Mouse (Mus musculus): ENCODE results near the gene Exosc8. TPM values are rescaled to one million over a fixed set of nuclear protein-coding genes. Genes with fewer than 3 reads are reported as not detected.
"Not testable (repeated sequence)": the region's sequence is repeated elsewhere in the genome, so short reads cannot be mapped to it uniquely, and the experiment has no call there.

The Exosc8 gene
- total RNA-seq (2021) = 40.7 and 47.9 TPM in 2 replicates
- long read RNA-seq, transcript Exosc8-201 (11 exons, 1,300 nt) = major isoform, 9 of 15 reads
- long read RNA-seq, partial matches to known transcripts = 3 of 15 reads
- long read RNA-seq, other reads (novel, unspliced or antisense) = 3 of 15 reads

DNA sequence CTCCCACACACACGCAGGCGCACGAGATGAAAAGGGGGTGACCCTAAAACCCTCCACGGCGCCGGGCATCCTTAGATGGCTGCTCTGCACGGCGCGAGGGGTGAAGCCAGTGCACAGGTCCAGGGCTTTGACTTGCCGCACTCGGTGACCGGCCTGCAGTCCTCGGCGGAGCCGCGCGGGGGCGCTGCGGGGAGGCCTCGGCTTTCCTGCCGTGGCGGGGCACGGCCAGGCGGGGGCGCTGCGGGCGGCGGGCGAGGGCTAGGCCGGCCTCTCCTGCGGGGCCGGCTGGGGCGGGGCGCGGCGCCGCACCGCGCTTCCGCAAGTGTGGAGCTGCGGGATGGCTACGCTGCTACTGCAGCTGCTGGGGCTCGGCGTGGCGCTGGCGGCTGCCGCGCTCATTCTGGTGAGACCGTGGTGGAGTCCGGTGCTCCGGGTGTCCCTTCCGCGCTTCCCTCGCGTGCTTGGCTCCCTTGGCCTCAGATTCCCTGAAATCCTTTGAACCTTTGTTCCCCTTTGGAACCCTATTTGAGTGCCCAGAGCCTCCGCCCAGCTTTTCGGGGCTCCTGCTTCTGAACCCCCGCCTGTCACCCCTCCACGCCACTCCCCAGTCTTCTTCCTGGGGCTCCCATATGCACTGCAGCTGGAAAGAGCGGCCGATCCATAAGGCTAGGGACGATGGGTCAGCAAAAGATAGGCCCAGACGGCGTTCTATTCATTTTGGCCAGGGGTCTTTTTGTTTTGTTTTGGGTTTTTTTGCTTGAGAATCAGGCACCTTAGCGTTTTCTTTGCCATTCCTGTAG, at the start of gene Exosc8, which contains the start of gene Alg5:
Gene Exosc8 (minus strand): TSS at position 147 of the 800 bp plus-strand sequence.
Gene Alg5 (plus strand): TSS at position 293 of the 800 bp plus-strand sequence.
- DNase-seq = peak; percentile 93

GRCm38 (mm10) chr3:54775989-54776631, 40.9 kb upstream of the Exosc8 start:
- no peak for DNase-seq

- DNase-seq = no peak
Measured at GRCm38 (mm10) chr3:54773613-54774012, 38.4 kb upstream of the Exosc8 start.

DNA sequence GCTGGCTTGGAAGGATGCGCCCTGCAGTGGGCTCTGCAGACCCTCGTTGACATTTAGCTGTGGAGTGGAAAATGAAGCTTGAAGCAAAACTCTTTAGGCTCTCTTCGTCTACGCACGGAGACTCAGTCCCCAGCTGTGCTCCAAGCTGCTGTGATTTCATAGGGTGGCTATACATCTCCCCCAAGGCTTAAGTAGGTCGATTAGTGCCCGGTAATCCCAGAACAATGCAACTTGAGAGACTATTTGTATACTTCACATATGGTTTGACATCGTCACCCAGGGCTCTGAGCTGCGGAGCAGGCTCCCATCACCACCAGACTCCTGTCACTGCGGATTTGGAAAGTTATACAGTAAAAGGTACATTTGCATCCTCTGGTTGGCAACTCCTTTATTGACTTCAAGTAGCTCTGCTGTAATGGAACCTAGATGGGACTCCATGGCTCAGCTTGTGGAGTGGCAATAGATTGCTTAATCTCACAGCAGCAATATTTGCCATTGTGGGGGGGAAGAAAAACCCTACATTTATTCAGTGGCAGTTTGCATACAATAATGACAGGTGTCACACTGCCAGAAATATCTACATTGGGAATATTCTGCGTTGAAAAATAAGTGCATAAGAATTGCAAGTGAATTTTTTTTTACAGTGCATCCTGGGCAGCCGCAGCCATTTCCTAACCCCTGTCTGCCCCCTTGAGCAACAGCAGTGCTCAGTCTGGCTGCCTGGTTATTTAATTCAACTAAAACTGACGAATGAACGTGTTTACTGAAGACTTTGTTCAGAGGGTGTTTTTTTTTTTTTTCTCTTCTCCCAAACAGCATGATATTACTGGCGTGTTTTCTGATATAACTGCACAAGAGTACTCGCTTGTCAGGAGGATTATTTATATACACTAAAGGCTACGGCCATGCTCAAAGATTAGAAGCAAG, 34.4 kb upstream of the Exosc8 start:
- DNase-seq = no peak

GRCm38 (mm10) chr3:54768592-54768991, 33.4 kb upstream of the Exosc8 start:
- DNase-seq = no peak

DNA sequence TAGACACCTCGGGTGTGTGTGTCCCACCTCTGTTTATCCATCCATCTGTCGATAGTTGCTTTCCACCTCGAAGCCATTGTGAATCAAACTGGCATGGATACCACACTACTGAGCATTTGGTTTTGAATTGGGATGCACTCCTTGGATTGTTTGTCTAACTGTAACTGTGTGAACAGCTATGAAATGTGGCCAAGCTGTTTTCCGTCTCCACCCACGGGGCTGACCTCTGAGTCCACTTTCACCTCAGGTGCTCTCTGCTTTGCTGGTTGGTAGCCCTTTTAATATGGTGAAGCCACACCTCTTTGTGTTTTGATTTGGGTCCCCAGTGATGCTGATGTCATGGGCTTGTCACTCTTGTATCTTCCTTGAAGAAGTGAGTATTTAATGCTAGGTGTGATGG, 31.6 kb upstream of the Exosc8 start:
- DNase-seq = no peak

DNA sequence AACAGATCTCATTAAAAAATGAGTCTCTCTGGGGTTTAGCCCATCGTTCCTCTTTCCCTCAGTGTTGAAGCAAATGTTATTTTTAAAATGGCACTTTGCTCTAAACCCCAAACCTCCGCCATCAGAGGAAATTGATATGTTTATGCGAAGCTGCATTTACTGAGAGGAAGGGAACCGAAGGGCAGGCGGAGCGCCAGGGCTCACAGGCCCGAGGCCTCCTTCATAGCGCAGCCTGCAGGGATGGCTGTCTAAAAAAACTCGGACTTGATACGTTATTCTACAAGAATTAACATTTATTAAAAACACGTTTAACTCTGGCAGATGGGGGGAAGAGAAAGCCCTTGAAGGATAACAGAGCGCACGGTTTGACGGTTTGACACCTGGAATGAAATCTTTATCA, 30.8 kb upstream of the Exosc8 start:
- no peak for DNase-seq

GRCm38 (mm10) chr3:54765521-54765920, 30.3 kb upstream of the Exosc8 start:
- not testable (repeated sequence) for DNase-seq

GRCm38 (mm10) chr3:54764418-54764817, 29.2 kb upstream of the Exosc8 start:
- DNase-seq = no peak

DNA sequence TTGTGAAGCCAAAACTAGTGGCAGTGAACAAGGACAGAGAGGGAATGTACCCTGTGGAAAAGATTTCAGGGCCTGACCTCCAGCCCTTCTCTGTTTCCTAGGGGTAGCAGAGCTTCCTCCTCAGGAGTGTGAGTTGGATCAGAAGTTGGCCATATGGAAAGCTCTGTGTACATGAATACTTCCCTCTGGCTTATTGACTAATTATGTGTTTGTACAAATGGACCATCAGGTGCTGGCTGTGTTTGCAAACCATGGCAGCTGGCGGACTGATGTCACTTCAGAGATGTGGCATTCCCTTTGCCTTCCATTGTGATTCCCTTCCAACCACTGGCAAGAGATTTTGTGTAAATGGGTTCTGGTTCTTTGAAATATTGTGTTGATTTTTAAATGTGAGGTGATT, 26.1 kb upstream of the Exosc8 start:
- DNase-seq = no peak

DNA sequence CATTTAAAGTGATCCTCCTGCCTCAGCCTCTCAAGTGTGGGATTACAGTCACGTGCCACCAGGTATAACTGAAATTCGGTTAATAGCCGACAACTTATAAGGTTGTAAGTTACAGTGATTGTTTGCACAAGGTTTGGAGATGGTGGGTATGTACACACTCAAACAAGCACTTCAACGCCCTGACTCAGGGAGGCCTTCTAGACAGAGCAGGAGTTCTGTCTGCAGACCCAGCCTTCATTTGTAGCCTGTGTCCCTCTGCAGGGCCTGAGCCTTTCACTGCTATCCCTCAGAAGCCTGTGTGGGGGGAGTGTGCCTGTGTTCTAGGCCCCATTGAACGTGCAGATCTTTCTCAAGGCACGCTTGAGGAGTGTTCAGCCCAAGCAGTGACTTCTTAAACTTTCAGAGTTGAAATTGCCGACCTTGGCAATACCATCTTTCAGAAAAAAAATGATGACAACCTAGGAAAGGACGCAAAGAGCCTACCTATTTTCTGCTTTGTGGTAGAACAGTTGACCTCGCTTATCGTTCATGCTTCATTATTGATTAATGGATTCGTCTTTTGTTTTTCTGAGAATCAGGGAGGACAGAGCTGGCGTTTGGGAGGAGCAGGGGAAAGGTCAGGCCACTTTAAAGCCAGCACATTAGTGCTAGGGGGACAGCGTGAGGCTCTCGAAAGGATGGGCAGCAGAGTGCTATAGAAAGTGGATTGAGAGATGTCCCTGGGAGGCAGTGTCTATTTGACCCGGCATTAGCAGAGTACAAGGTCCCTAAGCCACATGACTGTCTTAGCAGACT, 25.3 kb upstream of the Exosc8 start:
- DNase-seq = no peak

DNA sequence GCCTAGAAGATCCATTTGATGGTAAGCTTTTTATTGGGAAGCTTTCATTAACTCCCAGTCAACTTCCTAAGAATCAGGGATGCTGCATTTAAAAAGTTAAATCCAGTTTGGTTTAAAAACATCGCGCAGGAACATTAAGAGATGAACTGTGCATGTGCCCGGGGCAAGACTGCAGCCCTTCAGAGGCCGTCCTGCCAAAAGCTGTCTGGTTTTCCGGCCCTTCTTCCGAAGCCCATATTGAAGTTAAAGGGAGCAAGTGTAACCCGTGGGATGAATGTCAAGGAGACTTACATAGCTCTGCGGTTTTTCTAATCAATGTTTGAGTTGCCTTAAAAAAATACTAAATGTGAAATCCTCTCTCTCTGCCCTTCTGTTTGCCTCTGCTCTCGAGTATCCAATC, 24.0 kb upstream of the Exosc8 start:
- DNase-seq = no peak

DNA sequence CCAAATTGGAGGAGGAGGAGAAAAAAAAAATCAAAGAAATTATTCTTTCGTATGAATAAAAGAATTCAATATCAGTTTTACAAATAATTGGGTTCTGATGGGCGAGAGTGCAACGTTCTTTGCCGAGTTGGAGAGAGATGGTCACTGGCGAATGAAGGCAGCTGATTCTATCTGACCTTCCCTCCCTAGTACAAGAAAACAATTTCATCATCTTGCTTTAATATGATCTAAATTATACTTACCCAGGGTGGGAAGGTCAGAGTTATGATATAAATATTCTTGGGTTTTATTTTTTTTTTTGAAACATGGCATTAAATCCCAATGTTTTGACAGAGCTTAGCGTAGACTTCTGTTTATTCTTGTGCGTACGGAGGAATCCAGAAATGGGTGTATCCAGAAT, 22.3 kb upstream of the Exosc8 start:
- DNase-seq = no peak

DNA sequence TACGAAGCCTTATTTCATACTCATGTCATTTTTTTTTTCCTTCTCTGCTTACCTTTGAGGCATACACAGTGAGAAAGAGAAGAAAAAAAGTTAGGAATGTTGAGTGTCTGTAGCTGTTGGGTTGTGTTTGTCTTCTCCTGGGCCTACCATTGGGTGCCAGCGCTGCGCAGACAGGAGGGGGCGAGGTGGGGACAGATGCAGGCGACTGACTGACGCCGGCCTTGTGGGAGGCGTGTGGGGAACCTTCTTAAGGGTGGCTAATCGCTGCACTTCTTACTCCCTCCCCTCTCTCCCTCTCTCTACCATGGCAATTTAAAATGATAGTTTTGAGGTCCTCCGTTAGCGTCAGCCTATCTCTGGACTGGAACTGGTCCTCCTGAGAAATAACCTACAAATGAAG, 20.9 kb upstream of the Exosc8 start:
- DNase-seq = peak; percentile 56

- DNase-seq = peak; percentile 87
Measured at GRCm38 (mm10) chr3:54755145-54756041, 20.2 kb upstream of the Exosc8 start, which contains the start of gene Smad9. TSS of gene Smad9 (plus strand) at chr3:54755582.

DNA sequence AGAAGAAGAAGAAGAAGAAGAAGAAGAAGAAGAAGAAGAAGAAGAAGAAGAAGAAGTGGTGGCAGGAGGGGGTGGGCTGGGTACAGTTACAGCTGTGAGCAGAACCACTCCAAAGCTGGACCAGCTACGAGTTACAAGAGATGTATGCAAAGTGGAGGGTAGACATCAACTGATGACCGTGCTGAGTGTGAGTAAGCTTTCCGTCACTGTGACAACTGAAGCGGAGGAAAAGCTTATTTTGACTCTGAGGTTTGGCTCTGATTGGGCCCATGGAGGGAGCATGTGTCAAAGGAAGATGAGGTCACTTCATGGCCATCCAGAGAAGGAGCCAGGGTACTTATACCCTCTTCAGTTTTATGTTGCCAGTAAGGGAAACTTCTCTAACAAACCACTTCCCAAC, 18.2 kb upstream of the Exosc8 start:
- no peak for DNase-seq

GRCm38 (mm10) chr3:54745799-54746198, 10.6 kb upstream of the Exosc8 start:
- peak; percentile 35 for DNase-seq

- no peak for DNase-seq
Measured at GRCm38 (mm10) chr3:54741965-54742364, 6.8 kb upstream of the Exosc8 start.

DNA sequence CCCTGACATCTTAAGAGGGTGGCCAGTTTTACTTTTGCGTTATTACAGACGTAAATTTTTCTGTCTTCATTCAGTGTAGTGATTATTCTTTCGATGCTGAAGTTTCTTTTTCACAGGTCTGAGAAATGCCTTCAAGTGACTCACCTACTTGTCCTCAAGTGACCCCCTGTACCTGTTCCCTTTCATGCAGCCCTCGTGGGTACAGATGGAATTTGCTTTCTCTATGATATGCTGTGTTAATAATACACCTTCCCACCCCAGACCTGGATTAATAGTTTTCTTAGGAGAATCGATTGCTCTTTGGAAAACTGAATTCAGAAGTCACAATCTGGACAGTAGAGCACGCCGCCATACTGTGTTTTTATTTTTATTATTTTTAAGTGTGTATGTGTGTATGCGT, 2.1 kb upstream of the Exosc8 start:
- DNase-seq = no peak

Data from adrenal gland, postnatal 25 days (tissue).